Mouse (Mus musculus) heart, embryonic 14.5 days (tissue): ENCODE measurements around the gene Insig2. TPM values are rescaled to one million over a fixed set of nuclear protein-coding genes. Genes with fewer than 3 reads are reported as not detected.

Source experiments
- ATAC-seq: fragments of 200-750 bp; cut with Nextera tagmentation; 2 replicates; pipeline ENCODE4 v1.8.0; 2017; ENCODE audit warnings: low read depth, moderate TSS enrichment; ENCODE audit not compliant: insufficient number of reproducible peaks, insufficient read depth, low FRiP score
- H3K27ac ChIP-seq, 2 experiments: fragments of 200-500 bp in 1 of 2; fragments of 300-500 bp in 1 of 2; sonication (generic) in 1 of 2; replicated peaks in 1 of 2; 2 replicates each; pipeline ENCODE4 v1.5.1; 2012 to 2014; ENCODE audit warnings: low read depth in 2 of 2, low read length in 2 of 2, control low read depth in 1 of 2, mild to moderate bottlenecking in 1 of 2, mixed read lengths in 1 of 2; ENCODE audit not compliant: control insufficient read depth in 1 of 2, insufficient read depth in 1 of 2
- H3K27me3 ChIP-seq: fragments of 300-500 bp; sonication (generic); 2 replicates; pipeline ENCODE4 v1.6.1; 2014; ENCODE audit warnings: mild to moderate bottlenecking, low read length, control low read depth; ENCODE audit not compliant: control insufficient read depth, insufficient read depth
- H3K36me3 ChIP-seq: fragments of 300-500 bp; sonication (generic); 2 replicates; pipeline ENCODE4 v1.6.1; 2014; ENCODE audit warnings: mild to moderate bottlenecking, control low read depth, low read length, mixed read lengths; ENCODE audit not compliant: control insufficient read depth, insufficient read depth
- H3K4me1 ChIP-seq, 2 experiments: fragments of 200-500 bp in 1 of 2; fragments of 300-500 bp in 1 of 2; sonication (generic) in 1 of 2; 2 replicates each; pipeline ENCODE4 v1.6.1; 2012 to 2014; ENCODE audit warnings: low read length in 2 of 2, control low read depth in 1 of 2, mixed read lengths in 1 of 2; ENCODE audit not compliant: control insufficient read depth in 2 of 2, insufficient read depth in 2 of 2
- H3K4me2 ChIP-seq: fragments of 300-500 bp; sonication (generic); 2 replicates; pipeline ENCODE4 v1.6.1; 2014; ENCODE audit warnings: mild to moderate bottlenecking, low read length
- H3K4me3 ChIP-seq, 2 experiments: fragments of 200-500 bp in 1 of 2; fragments of 300-500 bp in 1 of 2; sonication (generic) in 1 of 2; 2 replicates each; pipeline ENCODE4 v1.5.1; 2012 to 2014; ENCODE audit warnings: low read length in 2 of 2, mild to moderate bottlenecking in 2 of 2, control low read depth in 1 of 2, low read depth in 1 of 2, moderate library complexity in 1 of 2; ENCODE audit not compliant: control insufficient read depth in 1 of 2, insufficient read depth in 1 of 2
- H3K9ac ChIP-seq: fragments of 300-500 bp; sonication (generic); 2 replicates; pipeline ENCODE4 v1.6.1; 2014; ENCODE audit warnings: mild to moderate bottlenecking, low read length
- H3K9me3 ChIP-seq: fragments of 300-500 bp; sonication (generic); 2 replicates; pipeline ENCODE4 v1.6.1; 2016; ENCODE audit warnings: low read length, control low read depth; ENCODE audit not compliant: control insufficient read depth
- WGBS: fragments of 180-500 bp; shearing (Covaris S2); extraction: QIAGEN DNeasy Blood & Tissue Kit; methylation state at CpG from one replicate; pipeline ENCODE4 v1.1.7; 2014; 5-methylcytosine and 5-hydroxymethylcytosine counted together
- polyA plus RNA-seq: library from polyadenylated mRNA; unstranded; fragments of >200 nt; fragmentation: Nextera tagmentation; extraction: Ambion mirVana; gene quantifications from 2 replicates; pipeline ENCODE4 v1.2.1, GENCODE M21; 2014

Insig2 gene
- polyA plus RNA-seq, 1 experiment from 2014 or later, result 30.7 TPM

GRCm38 (mm10) chr1:121284197-121284596 lies 48.2 kb downstream of the Insig2 start:
- no peak overlapping the region for H3K4me2 ChIP-seq
- H3K27me3 ChIP-seq, result no peaks in the 10 kb centered on the region
- H3K9ac ChIP-seq, result no peak overlapping the region
- no peak for ATAC-seq
- H3K4me1 ChIP-seq, result no peaks in the 10 kb centered on the region
- no peak overlapping the region for H3K4me3 ChIP-seq
- no peaks in the 10 kb centered on the region for H3K9me3 ChIP-seq
- no peak overlapping the region for H3K27ac ChIP-seq
- no peaks in the 10 kb centered on the region for H3K36me3 ChIP-seq
- WGBS, result 77% methylated on average over 2 of the region's 2 CpGs

- Histone ChIP-seq H3K27me3 (no peaks in the 10 kb centered on the region), H3K9me3 (no peaks in the 10 kb centered on the region), H3K4me2 (no peak overlapping the region), H3K36me3 (no peaks in the 10 kb centered on the region), H3K9ac (no peak overlapping the region), H3K4me1 (no peaks in the 10 kb centered on the region), H3K4me3 (no peak overlapping the region), H3K27ac (no peak overlapping the region)
- WGBS, result 93% methylated on average over 1 of the region's 1 CpGs
- ATAC-seq, result no peak
Observed at GRCm38 (mm10) chr1:121280501-121280900, 51.9 kb downstream of the Insig2 start.

- no peak for ATAC-seq
Observed at GRCm38 (mm10) chr1:121278370-121278769, 54.0 kb downstream of the Insig2 start.

GRCm38 (mm10) chr1:121277466-121277865 lies 54.9 kb downstream of the Insig2 start:
- Histone ChIP-seq H3K27me3 (no peaks in the 10 kb centered on the region), H3K36me3 (no peaks in the 10 kb centered on the region), H3K4me3 (no peak overlapping the region), H3K4me2 (no peak overlapping the region), H3K9ac (no peak overlapping the region), H3K27ac (no peak overlapping the region), H3K4me1 (no peaks in the 10 kb centered on the region), H3K9me3 (no peaks in the 10 kb centered on the region)
- 78% methylated on average over 4 of the region's 4 CpGs for WGBS
- ATAC-seq, result no peak

More at GRCm38 (mm10) chr1:121278370-121278769, 54.0 kb downstream of the Insig2 start:
- no peak overlapping the region for H3K9ac ChIP-seq
- no peaks in the 10 kb centered on the region for H3K4me1 ChIP-seq
- no peaks in the 10 kb centered on the region for H3K9me3 ChIP-seq
- no peak overlapping the region for H3K4me2 ChIP-seq
- no peak overlapping the region for H3K4me3 ChIP-seq
- 70% methylated on average over 3 of the region's 3 CpGs for WGBS
- H3K27me3 ChIP-seq, result no peaks in the 10 kb centered on the region
- H3K36me3 ChIP-seq, result no peaks in the 10 kb centered on the region
- H3K27ac ChIP-seq, result no peak overlapping the region

- Histone ChIP-seq H3K27ac (no peak overlapping the region), H3K4me1 (no peaks in the 10 kb centered on the region), H3K4me2 (no peak overlapping the region), H3K9ac (no peak overlapping the region), H3K4me3 (no peak overlapping the region), H3K36me3 (no peaks in the 10 kb centered on the region), H3K27me3 (no peaks in the 10 kb centered on the region), H3K9me3 (no peaks in the 10 kb centered on the region)
- WGBS, result 68% methylated on average over 3 of the region's 3 CpGs
- no peak for ATAC-seq
Observed at GRCm38 (mm10) chr1:121275961-121276506, 56.4 kb downstream of the Insig2 start.

GRCm38 (mm10) chr1:121260171-121260741 lies 72.1 kb downstream of the Insig2 start:
- H3K4me2 ChIP-seq, result no peak overlapping the region
- no peak for ATAC-seq
- no peaks in the 10 kb centered on the region for H3K36me3 ChIP-seq
- no peaks in the 10 kb centered on the region for H3K27me3 ChIP-seq
- no peaks in the 10 kb centered on the region for H3K4me1 ChIP-seq
- H3K4me3 ChIP-seq, result no peak overlapping the region
- WGBS, result 67% methylated on average over 9 of the region's 9 CpGs
- no peak overlapping the region for H3K27ac ChIP-seq
- no peak overlapping the region for H3K9ac ChIP-seq
- H3K9me3 ChIP-seq, result no peaks in the 10 kb centered on the region

Other genes starting within 250 kb of the Insig2 start
- 6.4 and 8.2 TPM in 2 replicates for gene Ccdc93, start 98.5 kb upstream of the Insig2 start, polyA plus RNA-seq
- 0.16 TPM in 1 of 2 replicates, not detected in the other for gene Htr5b, start 195.9 kb upstream of the Insig2 start, polyA plus RNA-seq
- gene Ddx18, start 235.4 kb upstream of the Insig2 start, polyA plus RNA-seq, result 32.1 and 35.7 TPM in 2 replicates